Mouse (Mus musculus) E14TG2a.4 (cell line): ENCODE measurements around the gene Dpf3.

Experiments
- CTCF ChIP-seq: conservative IDR thresholded peaks from 2 replicates; pipeline ENCODE4 v1.5.1; 2014; ENCODE audit warnings: low read length
- NANOG ChIP-seq: IDR thresholded peaks from 2 replicates; pipeline ENCODE4 v1.6.1; 2014; ENCODE audit warnings: borderline replicate concordance, low read length, mixed read lengths
- POU5F1 ChIP-seq: IDR thresholded peaks from 2 replicates; pipeline ENCODE4 v1.6.1; 2014; ENCODE audit warnings: low read length, borderline replicate concordance

GRCm38 (mm10) chr12:83338345-83338744, 149.2 kb downstream of the Dpf3 start:
- no peak for TF ChIP-seq CTCF
- no peak for TF ChIP-seq NANOG
- no peak for TF ChIP-seq POU5F1
